Mouse (Mus musculus) urinary bladder, postnatal 36 days (tissue): ENCODE measurements around the gene Itga11.
"Not testable (repeated sequence)": the region's sequence is repeated elsewhere in the genome, so short reads cannot be mapped to it uniquely, and the experiment has no call there.

Experiments used
- DNase-seq, 2 experiments: peaks; one replicate each; pipeline ENCODE4 v3.0.0; 2022; ENCODE audit warnings: low spot score in 2 of 2, mixed read lengths in 1 of 2

Gene Itga11

GRCm38 (mm10) chr9:62817828-62818614, 140.4 kb downstream of the Itga11 start:
- peak; percentile 66 for DNase-seq

DNA sequence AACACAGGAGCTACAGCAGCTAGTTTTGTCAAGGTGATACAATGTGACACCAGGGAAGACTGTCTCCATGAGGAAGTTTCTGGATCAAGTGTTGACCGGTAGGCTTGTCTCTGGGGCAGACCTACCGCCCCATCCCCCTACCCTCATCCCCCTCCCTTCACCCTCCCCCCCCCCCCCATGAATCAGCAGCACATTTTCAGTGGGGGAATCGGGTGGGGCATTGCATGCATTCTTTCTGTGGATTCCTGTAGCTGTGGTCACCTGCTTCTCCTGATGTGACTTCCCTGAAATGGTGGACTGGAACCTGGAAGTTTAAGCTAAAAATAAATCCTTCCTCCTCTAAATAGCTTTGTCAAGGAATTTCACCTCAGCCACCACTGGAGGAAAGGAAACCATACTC, 141.9 kb downstream of the Itga11 start:
- DNase-seq, result no peak

DNA sequence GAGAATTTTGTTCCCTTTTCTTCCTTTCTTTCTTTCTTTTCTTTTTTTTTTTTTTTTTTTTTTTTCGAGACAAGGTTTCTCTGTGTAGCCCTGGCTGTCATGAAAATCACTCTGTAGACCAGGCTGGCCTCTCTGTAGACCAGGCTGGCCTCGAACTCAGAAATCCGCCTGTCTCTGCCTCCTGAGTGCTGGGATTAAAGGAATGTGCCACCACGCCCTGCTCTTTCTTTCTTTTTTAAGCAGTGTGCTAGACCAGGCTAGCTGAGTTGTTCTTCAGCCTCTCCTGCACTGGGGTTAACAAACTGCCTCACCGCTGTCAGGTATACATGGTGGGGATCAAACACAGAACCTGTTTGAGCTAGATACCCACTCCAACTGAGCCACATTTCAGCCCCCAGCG, 142.3 kb downstream of the Itga11 start:
- not testable (repeated sequence) for DNase-seq

DNA sequence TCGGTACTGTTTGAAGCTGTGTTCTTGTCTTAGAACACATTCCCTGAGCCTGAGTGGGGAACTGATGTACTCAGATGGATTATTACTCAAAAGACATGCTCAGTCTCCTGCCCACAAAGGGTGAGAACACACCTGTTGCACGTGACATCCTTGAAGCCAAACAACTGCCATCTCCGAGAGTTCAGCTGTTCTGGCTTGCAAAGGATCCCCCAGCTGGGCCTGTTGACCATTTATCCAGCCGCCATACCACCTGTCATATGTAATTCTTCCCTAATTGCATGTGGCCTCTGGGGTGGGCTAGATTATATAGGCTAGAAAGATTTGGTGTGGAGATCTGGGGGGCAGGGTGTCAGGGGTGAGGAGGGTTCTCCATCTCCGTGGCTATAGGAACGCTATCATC, 143.2 kb downstream of the Itga11 start:
- DNase-seq, result no peak

DNA sequence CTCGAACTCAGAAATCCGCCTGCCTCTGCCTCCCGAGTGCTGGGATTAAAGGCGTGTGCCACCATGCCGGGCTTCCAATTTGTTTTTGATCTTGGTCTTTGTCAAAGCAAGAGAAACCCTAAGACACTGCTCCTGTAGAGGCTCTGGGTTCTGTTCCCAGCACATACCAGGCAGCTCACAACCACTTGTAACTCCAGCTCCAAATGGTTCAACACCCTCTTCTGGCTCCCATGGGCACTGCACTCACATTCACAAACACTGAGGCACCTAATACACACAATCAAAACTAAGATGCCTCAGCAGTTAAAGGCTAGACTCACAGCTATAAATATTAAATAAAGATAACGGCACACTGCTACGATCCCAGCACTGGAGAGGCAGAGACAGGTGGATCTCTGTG, 144.2 kb downstream of the Itga11 start:
- no peak for DNase-seq

- no peak for DNase-seq
Observed at GRCm38 (mm10) chr9:62825791-62826393, 148.3 kb downstream of the Itga11 start.

DNA sequence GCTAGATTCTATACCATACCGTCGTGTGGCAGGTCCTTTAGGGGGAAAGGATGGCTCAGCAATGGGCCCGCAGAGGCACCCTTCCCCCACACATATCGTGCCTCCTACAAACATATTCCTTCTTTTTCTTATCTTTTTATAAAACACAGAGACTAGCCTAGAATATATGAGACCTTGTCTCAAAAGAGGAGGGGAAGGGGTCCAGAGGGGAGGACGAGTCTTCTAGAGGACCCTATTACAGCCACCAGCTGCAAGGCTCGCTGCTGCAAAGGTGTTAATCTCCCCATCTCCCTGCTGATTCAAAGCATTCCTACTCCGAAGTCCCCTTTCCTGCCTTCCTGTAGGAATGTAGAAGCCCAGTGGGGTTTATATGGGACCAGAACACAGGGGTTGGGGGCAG, 148.8 kb downstream of the Itga11 start:
- no peak for DNase-seq

DNA sequence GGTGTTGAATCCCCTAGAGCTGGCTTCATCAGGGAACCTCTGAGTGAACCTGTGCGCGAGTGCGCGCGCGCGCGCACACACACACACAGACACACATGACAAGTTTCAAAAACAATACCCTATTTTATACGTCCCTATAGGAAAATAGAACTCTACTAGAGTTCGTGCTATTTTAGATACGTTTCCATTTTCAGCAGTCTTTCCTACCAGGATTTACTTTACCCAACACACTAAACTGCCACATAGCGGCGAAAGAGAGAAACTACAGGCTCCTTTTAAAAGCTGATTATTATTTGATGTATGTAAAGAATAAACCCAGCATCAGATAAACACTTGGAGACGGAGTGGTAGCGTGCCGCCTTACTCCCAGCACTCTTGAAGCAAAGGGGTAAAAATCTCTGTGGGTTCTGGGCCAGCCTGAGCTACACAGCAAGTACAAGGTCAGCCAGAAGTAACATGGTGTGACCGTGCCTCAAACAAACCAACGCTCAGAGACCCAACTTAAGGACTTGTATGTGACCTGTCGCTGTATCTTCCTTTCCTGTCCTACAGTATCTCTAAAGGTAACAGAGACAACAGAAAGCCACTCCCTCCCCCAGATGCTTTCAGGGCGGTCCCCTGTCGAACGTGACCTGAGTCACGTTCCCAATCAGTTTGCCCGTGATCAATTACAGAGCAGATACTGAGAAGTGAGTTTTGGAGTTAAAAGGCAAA, 150.5 kb downstream of the Itga11 start:
- no peak for DNase-seq

DNA sequence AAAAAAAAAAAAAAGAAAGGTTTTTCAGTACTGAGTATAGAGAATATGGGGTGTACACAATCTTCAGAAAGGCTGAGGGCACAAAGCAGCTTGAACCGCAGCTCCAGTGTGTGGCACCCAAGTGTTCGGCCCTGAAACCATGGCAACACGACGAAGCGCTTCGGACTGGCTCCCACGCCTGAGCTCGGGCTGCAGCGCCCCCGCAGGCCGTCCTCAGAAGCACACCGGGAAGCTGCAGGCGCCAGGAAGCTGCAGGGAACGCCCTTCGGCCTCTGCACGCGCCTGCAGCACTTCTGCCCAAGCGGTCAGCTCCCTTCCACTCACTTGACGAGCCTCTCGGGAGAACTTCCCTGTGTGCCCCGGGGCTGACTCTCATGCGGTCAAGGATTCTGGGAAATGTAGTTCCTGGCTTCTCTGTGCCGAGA, 151.0 kb downstream of the Itga11 start:
- DNase-seq, result peak; percentile 92 to 96

GRCm38 (mm10) chr9:62829877-62830276, 152.3 kb downstream of the Itga11 start:
- DNase-seq, result no peak
